Mouse (Mus musculus): ENCODE measurements at regions not wholly inside any gene's neighbourhood (a gene's known extent, or its start where the extent isn't known, plus 50 kb on each side); places are given as distances from the start of the nearest gene placed in this dataset.

DNA sequence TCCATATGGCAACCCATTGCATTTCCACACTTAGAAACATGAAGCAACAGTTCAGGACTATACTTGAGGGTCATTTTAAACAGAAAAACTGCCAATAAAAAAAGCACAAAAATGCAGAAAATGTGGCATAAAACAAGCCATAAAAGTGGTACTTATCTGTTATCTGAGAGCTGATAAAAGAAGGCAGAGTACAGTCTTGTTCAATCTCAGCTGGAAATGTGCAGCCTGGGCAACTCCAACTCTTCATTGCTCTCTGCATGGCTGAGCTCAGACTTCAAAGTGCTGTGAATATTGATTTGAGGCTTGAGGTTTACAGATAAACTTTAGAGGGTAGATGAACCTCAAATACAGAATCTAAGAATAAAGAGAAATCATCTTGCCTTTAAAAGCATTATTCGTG lies 151.1 kb upstream of the Lrrn1 start:
- Histone ChIP-seq H3K27me3 (replicated peaks; ENCODE audit: control insufficient read depth, insufficient read depth, low read length) (no peaks in the 10 kb centered on the region), H3K27ac (ENCODE audit: low read depth, low read length) (no peak overlapping the region), H3K4me1 (ENCODE audit: control insufficient read depth, insufficient read depth, low read depth, low read length) (no peaks in the 10 kb centered on the region), H3K9me3 (ENCODE audit: control insufficient read depth, low read length) (no peaks in the 10 kb centered on the region), H3K36me3 (ENCODE audit: control insufficient read depth, insufficient read depth, low read length) (no peaks in the 10 kb centered on the region), H3K4me2 (ENCODE audit: low read length) (no peak overlapping the region), H3K9ac (ENCODE audit: low read depth, low read length) (no peak overlapping the region), H3K4me3 (ENCODE audit: low read length) (no peak overlapping the region)
- WGBS, result 90% methylated on average over 1 of the region's 1 CpGs
- no peak for ATAC-seq

DNA sequence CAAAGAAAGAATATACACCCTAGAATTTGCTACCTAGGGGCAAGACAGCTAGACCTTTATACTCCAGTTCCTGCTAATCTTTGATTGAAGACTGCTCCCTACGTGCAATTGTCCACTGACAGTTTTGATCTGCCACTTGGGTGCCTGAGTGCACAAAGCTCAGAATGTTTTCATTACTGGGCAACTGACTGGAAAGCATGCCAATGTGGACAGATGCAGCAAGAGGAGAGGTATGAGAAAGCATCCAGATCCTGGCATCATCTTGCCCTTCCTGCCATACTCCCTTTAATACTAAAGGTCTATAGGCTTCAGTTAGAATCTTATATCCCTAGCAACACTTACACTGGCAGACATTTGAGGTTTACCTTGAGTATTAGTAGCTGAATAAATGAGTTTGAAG lies 148.9 kb upstream of the Lrrn1 start:
- H3K36me3 ChIP-seq (ENCODE audit: control insufficient read depth, insufficient read depth, low read length), result no peaks in the 10 kb centered on the region
- H3K4me1 ChIP-seq (ENCODE audit: control insufficient read depth, insufficient read depth, low read depth, low read length), result no peaks in the 10 kb centered on the region
- no peak overlapping the region for H3K27ac ChIP-seq (ENCODE audit: low read depth, low read length)
- no peak for ATAC-seq
- H3K9me3 ChIP-seq (ENCODE audit: control insufficient read depth, low read length), result no peaks in the 10 kb centered on the region
- H3K4me2 ChIP-seq (ENCODE audit: low read length), result no peak overlapping the region
- no peaks in the 10 kb centered on the region for H3K27me3 ChIP-seq (replicated peaks; ENCODE audit: control insufficient read depth, insufficient read depth, low read length)
- no peak overlapping the region for H3K9ac ChIP-seq (ENCODE audit: low read depth, low read length)
- H3K4me3 ChIP-seq (ENCODE audit: low read length), result no peak overlapping the region
- 57% methylated on average over 1 of the region's 1 CpGs for WGBS

DNA sequence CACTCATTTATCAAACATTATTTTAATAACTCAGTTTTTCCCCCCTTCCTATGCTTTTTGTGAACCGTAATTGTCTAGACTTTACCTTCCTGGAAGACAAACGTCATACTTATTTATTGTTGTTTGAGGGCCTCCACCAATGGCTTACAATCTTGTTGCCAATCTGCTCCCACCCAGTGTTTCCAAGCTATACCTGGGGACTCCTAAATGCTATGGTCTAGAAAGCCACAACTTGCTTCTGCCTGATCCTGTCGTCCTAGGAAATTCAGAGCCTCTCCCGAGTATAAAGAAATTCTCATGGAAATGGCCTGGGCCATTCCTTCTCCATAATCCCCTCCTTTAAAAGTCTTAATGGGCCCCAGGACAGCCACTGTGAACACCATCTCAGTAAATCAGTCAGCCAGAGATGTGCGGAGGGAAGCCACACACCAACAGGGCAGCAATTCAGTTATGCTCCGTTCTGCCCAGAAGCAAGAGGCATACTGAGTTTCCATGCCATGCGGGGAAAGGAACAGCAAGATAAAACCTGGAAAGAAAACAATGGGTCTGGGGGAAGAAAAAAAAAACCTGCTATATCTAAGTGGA lies 143.4 kb upstream of the Lrrn1 start:
- no peak for ATAC-seq
- Histone ChIP-seq H3K27me3 (replicated peaks; ENCODE audit: control insufficient read depth, insufficient read depth, low read length) (no peaks in the 10 kb centered on the region), H3K4me1 (ENCODE audit: control insufficient read depth, insufficient read depth, low read depth, low read length) (no peaks in the 10 kb centered on the region), H3K9me3 (ENCODE audit: control insufficient read depth, low read length) (no peaks in the 10 kb centered on the region), H3K4me2 (ENCODE audit: low read length) (no peak overlapping the region), H3K9ac (ENCODE audit: low read depth, low read length) (no peak overlapping the region), H3K36me3 (ENCODE audit: control insufficient read depth, insufficient read depth, low read length) (no peaks in the 10 kb centered on the region), H3K27ac (ENCODE audit: low read depth, low read length) (no peak overlapping the region), H3K4me3 (ENCODE audit: low read length) (no peak overlapping the region)
- WGBS, result 55% methylated on average over 7 of the region's 7 CpGs

DNA sequence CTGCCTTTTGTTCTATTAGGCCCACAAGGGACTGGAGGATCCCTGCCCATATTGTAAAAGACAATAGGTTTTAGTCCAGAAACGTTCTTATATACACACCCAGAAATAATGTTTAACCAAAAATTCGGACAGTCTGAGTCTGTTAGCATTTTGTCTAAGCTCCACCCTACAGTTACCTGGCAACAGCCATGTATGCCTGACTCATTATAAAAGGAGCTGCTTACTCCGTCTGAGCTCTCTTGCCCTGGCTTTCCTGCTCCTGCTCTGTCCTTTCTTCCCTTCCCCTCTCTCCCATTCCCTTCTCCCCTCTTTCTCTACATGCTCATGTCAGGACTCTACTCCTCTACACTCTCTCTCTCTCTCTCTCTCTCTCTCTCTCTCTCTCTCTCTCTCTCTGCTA lies 139.7 kb upstream of the Lrrn1 start:
- H3K4me2 ChIP-seq (ENCODE audit: low read length), result no peak overlapping the region
- WGBS, result 39% methylated on average over 3 of the region's 3 CpGs
- H3K27me3 ChIP-seq (replicated peaks; ENCODE audit: control insufficient read depth, insufficient read depth, low read length), result no peaks in the 10 kb centered on the region
- no peaks in the 10 kb centered on the region for H3K36me3 ChIP-seq (ENCODE audit: control insufficient read depth, insufficient read depth, low read length)
- no peak overlapping the region for H3K9ac ChIP-seq (ENCODE audit: low read depth, low read length)
- H3K27ac ChIP-seq (ENCODE audit: low read depth, low read length), result no peak overlapping the region
- no peak for ATAC-seq
- H3K4me1 ChIP-seq (ENCODE audit: control insufficient read depth, insufficient read depth, low read depth, low read length), result no peaks in the 10 kb centered on the region
- H3K4me3 ChIP-seq (ENCODE audit: low read length), result no peak overlapping the region
- H3K9me3 ChIP-seq (ENCODE audit: control insufficient read depth, low read length), result no peaks in the 10 kb centered on the region

DNA sequence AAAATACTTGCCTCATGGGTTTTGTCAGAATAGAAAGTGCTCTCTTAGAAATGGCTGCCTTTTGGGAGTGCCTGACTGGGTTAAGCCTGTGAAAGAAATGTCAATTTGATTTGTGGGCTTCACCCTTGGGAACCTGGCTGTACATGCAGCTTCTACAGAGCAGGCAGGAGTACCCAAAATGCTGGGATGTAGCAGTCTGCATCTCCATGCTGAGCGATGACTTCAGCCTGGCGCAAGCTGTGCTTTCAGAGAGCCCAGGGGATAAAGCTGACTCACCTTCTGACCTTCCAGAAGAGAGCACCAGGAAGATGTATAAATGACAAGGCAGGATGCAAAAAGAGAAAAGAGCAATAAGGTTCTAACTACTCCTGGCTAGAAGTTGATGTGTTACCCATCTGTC lies 135.0 kb upstream of the Lrrn1 start:
- Histone ChIP-seq H3K4me2 (ENCODE audit: low read length) (no peak overlapping the region), H3K27ac (ENCODE audit: low read depth, low read length) (no peak overlapping the region), H3K4me3 (ENCODE audit: low read length) (no peak overlapping the region), H3K9ac (ENCODE audit: low read depth, low read length) (no peak overlapping the region), H3K9me3 (ENCODE audit: control insufficient read depth, low read length) (no peaks in the 10 kb centered on the region; the same call in 1 of the 2 replicates), H3K4me1 (ENCODE audit: control insufficient read depth, insufficient read depth, low read depth, low read length) (no peaks in the 10 kb centered on the region), H3K27me3 (replicated peaks; ENCODE audit: control insufficient read depth, insufficient read depth, low read length) (no peaks in the 10 kb centered on the region), H3K36me3 (ENCODE audit: control insufficient read depth, insufficient read depth, low read length) (no peaks in the 10 kb centered on the region)
- ATAC-seq, result no peak
- 46% methylated on average over 2 of the region's 2 CpGs for WGBS

DNA sequence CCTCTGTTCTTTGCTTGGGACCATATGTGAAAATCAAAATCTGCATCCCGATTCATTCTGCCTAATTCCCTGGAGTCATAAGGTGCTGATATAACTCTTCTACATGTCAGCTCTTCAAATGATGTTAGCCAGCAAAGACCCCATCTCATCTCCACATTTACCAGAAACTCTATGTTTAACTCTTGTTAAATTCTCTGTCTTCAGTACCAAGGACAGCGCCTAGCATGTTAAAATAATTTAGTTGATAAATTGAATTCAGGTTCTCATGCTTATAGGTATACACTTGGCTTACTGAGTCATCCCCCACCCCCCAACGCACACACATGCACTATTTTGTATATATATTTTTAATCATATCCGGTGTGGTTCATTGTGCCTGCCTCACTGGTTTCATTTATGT lies 113.8 kb upstream of the Lrrn1 start:
- Histone ChIP-seq H3K4me1 (ENCODE audit: control insufficient read depth, insufficient read depth, low read depth, low read length) (no peaks in the 10 kb centered on the region), H3K9me3 (ENCODE audit: control insufficient read depth, low read length) (no peaks in the 10 kb centered on the region), H3K9ac (ENCODE audit: low read depth, low read length) (no peak overlapping the region), H3K27me3 (replicated peaks; ENCODE audit: control insufficient read depth, insufficient read depth, low read length) (no peaks in the 10 kb centered on the region), H3K4me3 (ENCODE audit: low read length) (no peak overlapping the region), H3K4me2 (ENCODE audit: low read length) (no peak overlapping the region), H3K36me3 (ENCODE audit: control insufficient read depth, insufficient read depth, low read length) (no peaks in the 10 kb centered on the region), H3K27ac (ENCODE audit: low read depth, low read length) (no peak overlapping the region)
- ATAC-seq, result no peak
- WGBS, result 81% methylated on average over 4 of the region's 4 CpGs

DNA sequence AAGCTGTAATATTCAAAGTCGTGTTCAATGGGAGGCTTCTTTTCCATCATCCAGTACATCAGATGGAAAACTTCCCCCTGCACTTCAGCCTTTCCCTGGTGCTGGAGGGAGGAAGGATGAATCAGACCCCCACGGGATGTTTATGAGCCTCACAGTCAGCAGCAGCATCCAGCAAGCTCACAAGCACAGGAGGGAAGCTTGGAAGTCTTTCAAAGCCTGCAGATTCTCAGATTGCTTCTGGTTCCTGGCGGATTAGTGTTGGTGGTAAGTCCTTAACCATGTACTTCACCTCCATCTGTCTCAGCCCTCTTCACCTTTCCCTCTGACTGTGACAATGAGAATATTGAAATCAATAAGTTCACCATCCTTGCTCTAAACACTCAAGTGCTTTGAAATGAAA lies 107.5 kb upstream of the Lrrn1 start:
- Histone ChIP-seq H3K36me3 (ENCODE audit: control insufficient read depth, insufficient read depth, low read length) (no peaks in the 10 kb centered on the region), H3K27ac (ENCODE audit: low read depth, low read length) (no peak overlapping the region), H3K4me3 (ENCODE audit: low read length) (no peak overlapping the region), H3K9ac (ENCODE audit: low read depth, low read length) (no peak overlapping the region), H3K9me3 (ENCODE audit: control insufficient read depth, low read length) (no peaks in the 10 kb centered on the region), H3K4me2 (ENCODE audit: low read length) (no peak overlapping the region), H3K4me1 (ENCODE audit: control insufficient read depth, insufficient read depth, low read depth, low read length) (no peaks in the 10 kb centered on the region), H3K27me3 (replicated peaks; ENCODE audit: control insufficient read depth, insufficient read depth, low read length) (no peaks in the 10 kb centered on the region)
- ATAC-seq, result no peak
- 49% methylated on average over 3 of the region's 3 CpGs for WGBS

DNA sequence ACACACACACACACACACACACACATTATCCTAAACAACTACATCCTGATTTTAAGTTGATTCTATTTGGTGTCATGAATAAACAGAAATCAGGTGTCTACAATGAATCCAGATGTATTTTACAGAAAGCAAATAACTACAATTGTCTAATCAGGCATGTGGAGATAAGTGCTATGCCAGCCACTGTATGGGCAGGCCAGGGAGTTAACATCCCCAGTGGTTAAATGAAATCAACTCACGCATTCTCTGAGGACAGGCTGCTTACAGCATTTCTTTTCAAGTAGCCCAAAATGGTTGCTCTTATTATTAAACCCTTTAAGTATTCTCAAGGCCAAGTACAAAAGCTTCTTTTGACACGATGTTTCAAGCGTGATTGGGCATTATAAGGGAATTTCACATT lies 103.0 kb upstream of the Lrrn1 start:
- H3K4me3 ChIP-seq (ENCODE audit: low read length), result no peak overlapping the region
- no peaks in the 10 kb centered on the region for H3K36me3 ChIP-seq (ENCODE audit: control insufficient read depth, insufficient read depth, low read length)
- WGBS, result 78% methylated on average over 3 of the region's 3 CpGs
- no peak overlapping the region for H3K9ac ChIP-seq (ENCODE audit: low read depth, low read length)
- H3K27me3 ChIP-seq (replicated peaks; ENCODE audit: control insufficient read depth, insufficient read depth, low read length), result no peaks in the 10 kb centered on the region
- H3K4me1 ChIP-seq (ENCODE audit: control insufficient read depth, insufficient read depth, low read depth, low read length), result no peaks in the 10 kb centered on the region
- H3K9me3 ChIP-seq (ENCODE audit: control insufficient read depth, low read length), result no peaks in the 10 kb centered on the region
- no peak overlapping the region for H3K4me2 ChIP-seq (ENCODE audit: low read length)
- no peak overlapping the region for H3K27ac ChIP-seq (ENCODE audit: low read depth, low read length)
- no peak for ATAC-seq

DNA sequence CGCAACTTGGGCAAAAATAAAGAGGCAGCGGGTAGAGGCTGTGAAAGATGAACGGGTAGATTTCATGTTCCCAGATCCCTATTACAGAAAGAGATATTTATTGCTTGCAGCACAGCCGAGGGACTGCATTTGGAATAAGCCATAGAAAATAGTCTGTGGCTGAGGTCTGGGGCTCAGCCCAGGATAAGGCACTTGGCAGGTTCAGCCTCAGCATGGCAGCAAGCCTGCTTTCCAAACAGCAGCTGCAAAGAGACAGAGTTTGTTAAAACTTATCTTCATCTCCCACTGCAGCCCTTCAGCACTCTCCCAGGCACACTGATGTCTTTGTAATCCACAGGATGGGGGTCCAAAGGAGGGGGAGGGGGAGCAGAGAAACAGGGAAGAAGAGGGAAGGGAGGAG lies 98.5 kb upstream of the Lrrn1 start:
- Histone ChIP-seq H3K27ac (ENCODE audit: low read depth, low read length) (no peak overlapping the region), H3K9ac (ENCODE audit: low read depth, low read length) (no peak overlapping the region), H3K4me3 (ENCODE audit: low read length) (no peak overlapping the region), H3K4me1 (ENCODE audit: control insufficient read depth, insufficient read depth, low read depth, low read length) (no peaks in the 10 kb centered on the region), H3K36me3 (ENCODE audit: control insufficient read depth, insufficient read depth, low read length) (no peaks in the 10 kb centered on the region), H3K9me3 (ENCODE audit: control insufficient read depth, low read length) (no peaks in the 10 kb centered on the region), H3K4me2 (ENCODE audit: low read length) (no peak overlapping the region), H3K27me3 (replicated peaks; ENCODE audit: control insufficient read depth, insufficient read depth, low read length) (no peaks in the 10 kb centered on the region)
- ATAC-seq, result peak; percentile 85
- 63% methylated on average over 4 of the region's 4 CpGs for WGBS

DNA sequence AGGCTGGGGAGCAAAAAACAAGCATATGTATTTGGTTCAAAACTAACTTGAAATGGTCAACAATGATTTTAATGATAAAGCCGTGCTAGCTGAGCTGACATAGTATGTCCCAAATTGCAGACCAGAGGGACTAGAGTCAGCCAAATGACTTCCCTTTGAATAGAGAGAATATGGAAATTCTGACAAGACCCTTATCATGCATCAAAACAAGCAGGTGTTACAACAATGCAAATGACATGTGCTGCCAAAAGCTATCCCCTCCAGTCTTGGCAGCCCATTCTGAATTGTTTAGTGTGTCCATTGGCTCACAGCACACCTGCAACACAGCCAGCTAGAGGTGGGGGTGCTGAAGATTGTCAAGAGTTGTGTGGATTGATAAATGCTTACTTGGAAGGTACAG lies 87.5 kb upstream of the Lrrn1 start:
- peak; percentile 48; the same call in 1 of the 2 replicates for ATAC-seq
- no peak overlapping the region for H3K9ac ChIP-seq (ENCODE audit: low read depth, low read length)
- no peak overlapping the region for H3K27ac ChIP-seq (ENCODE audit: low read depth, low read length)
- no peak overlapping the region for H3K4me2 ChIP-seq (ENCODE audit: low read length)
- H3K9me3 ChIP-seq (ENCODE audit: control insufficient read depth, low read length), result no peaks in the 10 kb centered on the region
- H3K4me3 ChIP-seq (ENCODE audit: low read length), result no peak overlapping the region
- H3K27me3 ChIP-seq (replicated peaks; ENCODE audit: control insufficient read depth, insufficient read depth, low read length), result no peaks in the 10 kb centered on the region
- 53% methylated on average over 1 of the region's 1 CpGs for WGBS
- no peaks in the 10 kb centered on the region for H3K4me1 ChIP-seq (ENCODE audit: control insufficient read depth, insufficient read depth, low read depth, low read length)
- H3K36me3 ChIP-seq (ENCODE audit: control insufficient read depth, insufficient read depth, low read length), result no peaks in the 10 kb centered on the region

Measured in hindbrain, embryonic 16.5 days (tissue).